Mouse (Mus musculus): ENCODE data around the gene Npas3. TPM values are rescaled to one million over a fixed set of nuclear protein-coding genes. Genes with fewer than 3 reads are reported as not detected.

Npas3 gene
- polyA plus RNA-seq, 1 experiment: 0.01 TPM

DNA sequence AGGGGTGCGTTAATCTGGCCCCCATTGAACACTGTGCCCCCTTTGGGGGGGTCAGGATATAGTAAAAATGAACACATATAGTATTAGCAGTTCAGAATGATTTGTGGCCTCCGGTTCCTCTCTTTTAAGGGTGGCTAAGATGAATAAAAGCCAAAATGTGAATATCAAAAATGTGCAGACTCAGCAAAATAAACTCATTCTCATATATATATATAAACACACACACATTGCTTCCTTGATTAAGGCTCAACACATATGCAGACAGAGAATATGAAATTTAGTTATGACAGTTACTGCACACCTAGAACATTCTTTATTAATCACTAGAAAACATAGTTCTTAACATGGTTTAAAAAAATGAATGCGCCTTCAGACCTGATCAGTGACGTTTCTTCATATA is 430.7 kb downstream of the Npas3 start:
- Histone ChIP-seq H3K4me3 (ENCODE audit: insufficient read depth, poor library complexity, severe bottlenecking) (no peak overlapping the region), H3K27me3 (ENCODE audit: control insufficient read depth, insufficient read depth, insufficient read length) (no peaks in the 10 kb centered on the region), H3ac (ENCODE audit: control insufficient read depth, insufficient read length, low read depth) (no peak overlapping the region), H3K36me3 (ENCODE audit: control insufficient read depth, insufficient read depth) (no peaks in the 10 kb centered on the region), H3K79me3 (ENCODE audit: low read depth) (no peaks in the 10 kb centered on the region), H3K79me2 (ENCODE audit: control insufficient read depth, insufficient read depth) (no peaks in the 10 kb centered on the region)
- no peak for TF ChIP-seq USF1 (IDR thresholded peaks at IDR 0.05; ENCODE audit: low read depth)
- TF ChIP-seq CEBPB (IDR thresholded peaks at IDR 0.05; ENCODE audit: low read depth): no peak
- TF ChIP-seq MYOG (IDR thresholded peaks at IDR 0.05; ENCODE audit: control insufficient read depth, extremely low read depth, insufficient read length): no peak
- TF ChIP-seq MYOD1 (IDR thresholded peaks at IDR 0.05; ENCODE audit: control insufficient read depth, insufficient read length, low read depth): no peak
- TF ChIP-seq MAX (IDR thresholded peaks at IDR 0.05): no peak
- no peak for TF ChIP-seq CTCF (IDR thresholded peaks at IDR 0.05; ENCODE audit: control insufficient read depth, insufficient read depth, insufficient read length)
- TF ChIP-seq FOSL1 (IDR thresholded peaks at IDR 0.05; ENCODE audit: insufficient read depth, low read length, poor library complexity, severe bottlenecking): no peak

DNA sequence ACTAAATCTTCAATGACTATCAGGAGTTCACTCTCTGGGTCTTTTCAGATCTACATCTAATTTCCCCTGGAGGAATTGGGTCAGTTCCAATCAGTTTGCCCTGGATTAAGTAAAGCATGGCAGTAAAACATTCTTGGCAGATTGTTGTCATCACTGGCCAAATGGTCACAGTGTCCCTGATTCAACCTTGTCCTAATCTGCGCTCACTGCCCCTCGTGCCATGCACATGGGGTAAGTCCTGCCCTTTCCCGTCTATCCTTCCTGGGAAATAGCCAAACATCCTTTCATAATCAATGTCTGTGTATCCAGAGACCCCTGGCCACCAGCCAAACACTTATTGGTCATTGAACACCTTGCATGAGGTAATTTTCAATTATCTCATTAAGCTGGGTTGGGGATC is 432.0 kb downstream of the Npas3 start:
- TF ChIP-seq CTCF (IDR thresholded peaks at IDR 0.05; ENCODE audit: control insufficient read depth, insufficient read depth, insufficient read length) (no peak), MYOD1 (IDR thresholded peaks at IDR 0.05; ENCODE audit: control insufficient read depth, insufficient read length, low read depth) (no peak), CEBPB (IDR thresholded peaks at IDR 0.05; ENCODE audit: low read depth) (no peak), USF1 (IDR thresholded peaks at IDR 0.05; ENCODE audit: low read depth) (no peak), MAX (IDR thresholded peaks at IDR 0.05) (no peak)
- no peaks in the 10 kb centered on the region for H3K79me3 ChIP-seq (ENCODE audit: low read depth)
- no peaks in the 10 kb centered on the region for H3K27me3 ChIP-seq (ENCODE audit: control insufficient read depth, insufficient read depth, insufficient read length)
- no peaks in the 10 kb centered on the region for H3K79me2 ChIP-seq (ENCODE audit: control insufficient read depth, insufficient read depth)
- H3K36me3 ChIP-seq (ENCODE audit: control insufficient read depth, insufficient read depth): no peaks in the 10 kb centered on the region
- H3K4me3 ChIP-seq (ENCODE audit: insufficient read depth, poor library complexity, severe bottlenecking): no peak overlapping the region
- H3ac ChIP-seq (ENCODE audit: control insufficient read depth, insufficient read length, low read depth): no peak overlapping the region

- H3K4me3 ChIP-seq (ENCODE audit: insufficient read depth, poor library complexity, severe bottlenecking): no peak overlapping the region
- no peaks in the 10 kb centered on the region for H3K36me3 ChIP-seq (ENCODE audit: control insufficient read depth, insufficient read depth)
- no peaks in the 10 kb centered on the region for H3K79me2 ChIP-seq (ENCODE audit: control insufficient read depth, insufficient read depth)
- no peaks in the 10 kb centered on the region for H3K27me3 ChIP-seq (ENCODE audit: control insufficient read depth, insufficient read depth, insufficient read length)
- H3K79me3 ChIP-seq (ENCODE audit: low read depth): no peaks in the 10 kb centered on the region
- TF ChIP-seq CTCF (IDR thresholded peaks at IDR 0.05; ENCODE audit: control insufficient read depth, insufficient read depth, insufficient read length) (no peak), MYOD1 (IDR thresholded peaks at IDR 0.05; ENCODE audit: control insufficient read depth, insufficient read length, low read depth) (no peak), MAX (IDR thresholded peaks at IDR 0.05) (no peak), USF1 (IDR thresholded peaks at IDR 0.05; ENCODE audit: low read depth) (no peak), CEBPB (IDR thresholded peaks at IDR 0.05; ENCODE audit: low read depth) (no peak), FOSL1 (IDR thresholded peaks at IDR 0.05; ENCODE audit: insufficient read depth, low read length, poor library complexity, severe bottlenecking) (no peak), MYOG (IDR thresholded peaks at IDR 0.05; ENCODE audit: control insufficient read depth, extremely low read depth, insufficient read length) (no peak)
- no peak overlapping the region for H3ac ChIP-seq (ENCODE audit: control insufficient read depth, insufficient read length, low read depth)
These were observed 433.6 kb downstream of the Npas3 start for GRCm38 (mm10) chr12:53682036-53682435.

- no peak for TF ChIP-seq CEBPB (IDR thresholded peaks at IDR 0.05; ENCODE audit: low read depth)
- TF ChIP-seq FOSL1 (IDR thresholded peaks at IDR 0.05; ENCODE audit: insufficient read depth, low read length, poor library complexity, severe bottlenecking): no peak
- TF ChIP-seq MYOG (IDR thresholded peaks at IDR 0.05; ENCODE audit: control insufficient read depth, extremely low read depth, insufficient read length): no peak
- TF ChIP-seq MYOD1 (IDR thresholded peaks at IDR 0.05; ENCODE audit: control insufficient read depth, insufficient read length, low read depth): no peak
- no peak for TF ChIP-seq MAX (IDR thresholded peaks at IDR 0.05)
- no peak for TF ChIP-seq CTCF (IDR thresholded peaks at IDR 0.05; ENCODE audit: control insufficient read depth, insufficient read depth, insufficient read length)
- TF ChIP-seq USF1 (IDR thresholded peaks at IDR 0.05; ENCODE audit: low read depth): no peak
- H3ac ChIP-seq (ENCODE audit: control insufficient read depth, insufficient read length, low read depth): no peak overlapping the region
These were observed 444.0 kb downstream of the Npas3 start for GRCm38 (mm10) chr12:53692471-53692870.

GRCm38 (mm10) chr12:53694346-53694745 is 445.9 kb downstream of the Npas3 start:
- no peaks in the 10 kb centered on the region for H3K27me3 ChIP-seq (ENCODE audit: control insufficient read depth, insufficient read depth, insufficient read length)
- no peaks in the 10 kb centered on the region for H3K79me3 ChIP-seq (ENCODE audit: low read depth)
- H3K79me2 ChIP-seq (ENCODE audit: control insufficient read depth, insufficient read depth): no peaks in the 10 kb centered on the region
- no peak overlapping the region for H3K4me3 ChIP-seq (ENCODE audit: insufficient read depth, poor library complexity, severe bottlenecking)
- H3K36me3 ChIP-seq (ENCODE audit: control insufficient read depth, insufficient read depth): no peaks in the 10 kb centered on the region
- no peak overlapping the region for H3ac ChIP-seq (ENCODE audit: control insufficient read depth, insufficient read length, low read depth)
- no peak for TF ChIP-seq USF1 (IDR thresholded peaks at IDR 0.05; ENCODE audit: low read depth)
- no peak for TF ChIP-seq MYOD1 (IDR thresholded peaks at IDR 0.05; ENCODE audit: control insufficient read depth, insufficient read length, low read depth)
- no peak for TF ChIP-seq CTCF (IDR thresholded peaks at IDR 0.05; ENCODE audit: control insufficient read depth, insufficient read depth, insufficient read length)
- TF ChIP-seq CEBPB (IDR thresholded peaks at IDR 0.05; ENCODE audit: low read depth): no peak
- TF ChIP-seq MAX (IDR thresholded peaks at IDR 0.05): no peak
- no peak for TF ChIP-seq MYOG (IDR thresholded peaks at IDR 0.05; ENCODE audit: control insufficient read depth, extremely low read depth, insufficient read length)
- TF ChIP-seq FOSL1 (IDR thresholded peaks at IDR 0.05; ENCODE audit: insufficient read depth, low read length, poor library complexity, severe bottlenecking): no peak

More at GRCm38 (mm10) chr12:53692471-53692870, 444.0 kb downstream of the Npas3 start:
- Histone ChIP-seq H3K79me2 (ENCODE audit: control insufficient read depth, insufficient read depth) (no peaks in the 10 kb centered on the region), H3K79me3 (ENCODE audit: low read depth) (no peaks in the 10 kb centered on the region), H3K27me3 (ENCODE audit: control insufficient read depth, insufficient read depth, insufficient read length) (no peaks in the 10 kb centered on the region), H3K36me3 (ENCODE audit: control insufficient read depth, insufficient read depth) (no peaks in the 10 kb centered on the region), H3K4me3 (ENCODE audit: insufficient read depth, poor library complexity, severe bottlenecking) (no peak overlapping the region)

DNA sequence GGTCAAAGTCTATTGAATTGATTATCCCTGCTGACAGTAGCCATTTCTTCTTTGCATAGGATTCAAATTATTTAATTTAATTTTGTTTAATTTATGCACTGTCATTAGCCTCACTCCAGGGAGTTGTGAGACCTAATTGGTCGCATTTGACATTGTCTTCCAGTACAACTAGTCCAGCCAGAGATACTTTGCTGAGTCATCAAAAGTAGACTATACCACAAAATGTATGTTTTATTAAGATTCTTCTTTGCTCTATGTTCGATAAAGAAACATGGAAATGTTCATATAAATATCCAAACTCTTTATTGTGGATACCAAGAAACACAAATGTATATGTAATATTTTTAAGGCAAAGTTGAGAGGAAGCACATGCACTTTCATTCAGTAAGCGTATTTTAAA is 446.8 kb downstream of the Npas3 start:
- Histone ChIP-seq H3K27me3 (ENCODE audit: control insufficient read depth, insufficient read depth, insufficient read length) (no peaks in the 10 kb centered on the region), H3K36me3 (ENCODE audit: control insufficient read depth, insufficient read depth) (no peaks in the 10 kb centered on the region), H3ac (ENCODE audit: control insufficient read depth, insufficient read length, low read depth) (no peak overlapping the region), H3K79me2 (ENCODE audit: control insufficient read depth, insufficient read depth) (no peaks in the 10 kb centered on the region), H3K79me3 (ENCODE audit: low read depth) (no peaks in the 10 kb centered on the region), H3K4me3 (ENCODE audit: insufficient read depth, poor library complexity, severe bottlenecking) (no peak overlapping the region)
- no peak for TF ChIP-seq FOSL1 (IDR thresholded peaks at IDR 0.05; ENCODE audit: insufficient read depth, low read length, poor library complexity, severe bottlenecking)
- no peak for TF ChIP-seq MYOG (IDR thresholded peaks at IDR 0.05; ENCODE audit: control insufficient read depth, extremely low read depth, insufficient read length)
- TF ChIP-seq MYOD1 (IDR thresholded peaks at IDR 0.05; ENCODE audit: control insufficient read depth, insufficient read length, low read depth): no peak
- no peak for TF ChIP-seq CTCF (IDR thresholded peaks at IDR 0.05; ENCODE audit: control insufficient read depth, insufficient read depth, insufficient read length)

Data from C2C12 (cell line).